Mouse (Mus musculus): Measurements from ENCODE around the gene Rasef. TPM values are rescaled to one million over a fixed set of nuclear protein-coding genes. Genes with fewer than 3 reads are reported as not detected.
"Not testable (repeated sequence)": the region's sequence is repeated elsewhere in the genome, so short reads cannot be mapped to it uniquely, and the experiment has no call there.

Gene Rasef
- under 1 TPM in 1 of 4 experiments, not detected in 3; 0.07 TPM for total RNA-seq (2022)

- peak in 1 of 2 experiments; percentile 2 for DNase-seq (ENCODE audit: low spot score in 2 of 2)
Measured at GRCm38 (mm10) chr4:73790260-73791185, at the start of gene Rasef. Gene Rasef, minus strand, starts transcription at chr4:73790994.

- DNase-seq (ENCODE audit: low spot score in 2 of 2) = no peak
Measured at GRCm38 (mm10) chr4:73826587-73826986, 35.8 kb upstream of the Rasef start.

GRCm38 (mm10) chr4:73791186-73791540 is 369 bp upstream of the Rasef start:
- no peak for DNase-seq (ENCODE audit: low spot score in 2 of 2)

- DNase-seq (ENCODE audit: low spot score in 2 of 2) = no peak
Measured at GRCm38 (mm10) chr4:73789534-73789933, 1.3 kb downstream of the Rasef start.

- DNase-seq (ENCODE audit: low spot score in 2 of 2) = no peak
Measured at GRCm38 (mm10) chr4:73788076-73788730, 2.6 kb downstream of the Rasef start.

GRCm38 (mm10) chr4:73784147-73784546 is 6.6 kb downstream of the Rasef start:
- no peak for DNase-seq (ENCODE audit: low spot score in 2 of 2)

GRCm38 (mm10) chr4:73781061-73781460 is 9.7 kb downstream of the Rasef start:
- DNase-seq (ENCODE audit: low spot score in 2 of 2) = no peak

- DNase-seq (ENCODE audit: low spot score in 2 of 2) = no peak
Measured at GRCm38 (mm10) chr4:73775266-73775665, 15.5 kb downstream of the Rasef start.

GRCm38 (mm10) chr4:73773831-73774810 is 16.7 kb downstream of the Rasef start:
- no peak for DNase-seq (ENCODE audit: low spot score in 2 of 2)

GRCm38 (mm10) chr4:73772028-73772427 is 18.8 kb downstream of the Rasef start:
- no peak for DNase-seq (ENCODE audit: low spot score in 2 of 2)

GRCm38 (mm10) chr4:73770592-73770991 is 20.2 kb downstream of the Rasef start:
- no peak for DNase-seq (ENCODE audit: low spot score in 2 of 2)

GRCm38 (mm10) chr4:73768156-73768555 is 22.6 kb downstream of the Rasef start:
- no peak for DNase-seq (ENCODE audit: low spot score in 2 of 2)

- no peak for DNase-seq (ENCODE audit: low spot score in 2 of 2)
Measured at GRCm38 (mm10) chr4:73748219-73748618, 42.6 kb downstream of the Rasef start.

- no peak for DNase-seq (ENCODE audit: low spot score in 2 of 2)
Measured at GRCm38 (mm10) chr4:73739439-73739838, 51.4 kb downstream of the Rasef start.

GRCm38 (mm10) chr4:73719819-73720218 is 71.0 kb downstream of the Rasef start:
- no peak for DNase-seq (ENCODE audit: low spot score in 2 of 2)

- no peak for DNase-seq (ENCODE audit: low spot score in 2 of 2)
Measured at GRCm38 (mm10) chr4:73718761-73719160, 72.0 kb downstream of the Rasef start.

- DNase-seq (ENCODE audit: low spot score in 2 of 2) = not testable (repeated sequence)
Measured at GRCm38 (mm10) chr4:73683216-73683615, 107.6 kb downstream of the Rasef start, which contains the start of gene Gm428. Gene Gm428, plus strand, starts transcription at chr4:73683516.

- DNase-seq (ENCODE audit: low spot score in 2 of 2) = not testable (repeated sequence)
Measured at GRCm38 (mm10) chr4:73668054-73668453, 122.7 kb downstream of the Rasef start, which contains the start of gene Gm11239. Gene Gm11239, plus strand, starts transcription at chr4:73668354.
